Mouse (Mus musculus) embryonic facial prominence, embryonic 14.5 days (tissue): ENCODE data around the gene Olfr1283. TPM values are rescaled to one million over a fixed set of nuclear protein-coding genes. Genes with fewer than 3 reads are reported as not detected.
"Not testable (repeated sequence)": the region's sequence is repeated elsewhere in the genome, so short reads cannot be mapped to it uniquely, and the experiment has no call there.

Experiments used
- ATAC-seq: fragments of 200-750 bp; cut with Nextera tagmentation; 2 replicates; pipeline ENCODE4 v1.8.0; 2017; ENCODE audit warnings: low read depth, moderate number of reproducible peaks, moderate TSS enrichment
- DNase-seq: peaks from one replicate; pipeline ENCODE4 v3.0.0-alpha.2; 2015; ENCODE audit warnings: low spot score
- H3K27ac ChIP-seq: fragments of 300-500 bp; sonication (generic); replicated peaks from 2 replicates; pipeline ENCODE4 v1.5.1; 2014; ENCODE audit warnings: low read depth, mild to moderate bottlenecking, low read length, moderate library complexity
- H3K27me3 ChIP-seq: fragments of 300-500 bp; sonication (generic); replicated peaks from 2 replicates; pipeline ENCODE4 v1.6.1; 2014; ENCODE audit warnings: low read length; ENCODE audit not compliant: control insufficient read depth, insufficient read depth
- H3K36me3 ChIP-seq: fragments of 300-500 bp; sonication (generic); 2 replicates; pipeline ENCODE4 v1.6.1; 2014; ENCODE audit warnings: low read length, mixed read lengths; ENCODE audit not compliant: control insufficient read depth, insufficient read depth
- H3K4me1 ChIP-seq: fragments of 300-500 bp; sonication (generic); 2 replicates; pipeline ENCODE4 v1.6.1; 2014; ENCODE audit warnings: antibody characterized with exemption, low read length; ENCODE audit not compliant: control insufficient read depth, insufficient read depth
- H3K4me2 ChIP-seq: fragments of 300-500 bp; sonication (generic); 2 replicates; pipeline ENCODE4 v1.6.1; 2014; ENCODE audit warnings: low read depth, mild to moderate bottlenecking, low read length, moderate library complexity, mixed read lengths
- H3K4me3 ChIP-seq: fragments of 300-500 bp; sonication (generic); 2 replicates; pipeline ENCODE4 v1.5.1; 2014; ENCODE audit warnings: low read depth, mild to moderate bottlenecking, low read length
- H3K9ac ChIP-seq: fragments of 300-500 bp; sonication (generic); 2 replicates; pipeline ENCODE4 v1.6.1; 2014; ENCODE audit warnings: low read depth, mild to moderate bottlenecking, low read length, moderate library complexity, mixed read lengths
- H3K9me3 ChIP-seq: fragments of 300-500 bp; sonication (generic); 2 replicates; pipeline ENCODE4 v1.6.1; 2016; ENCODE audit warnings: low read length; ENCODE audit not compliant: control insufficient read depth
- WGBS: fragments of 180-500 bp; shearing (Covaris S2); extraction: QIAGEN DNeasy Blood & Tissue Kit; methylation state at CpG from one replicate; pipeline ENCODE4 v1.1.7; 2014; 5-methylcytosine and 5-hydroxymethylcytosine counted together
- polyA plus RNA-seq: library from polyadenylated mRNA; unstranded; fragments of >200 nt; fragmentation: Nextera tagmentation; extraction: Ambion mirVana; gene quantifications from 2 replicates; pipeline ENCODE4 v1.2.1, GENCODE M21; 2014

Gene Olfr1283
- not detected in 2 replicates for polyA plus RNA-seq

DNA sequence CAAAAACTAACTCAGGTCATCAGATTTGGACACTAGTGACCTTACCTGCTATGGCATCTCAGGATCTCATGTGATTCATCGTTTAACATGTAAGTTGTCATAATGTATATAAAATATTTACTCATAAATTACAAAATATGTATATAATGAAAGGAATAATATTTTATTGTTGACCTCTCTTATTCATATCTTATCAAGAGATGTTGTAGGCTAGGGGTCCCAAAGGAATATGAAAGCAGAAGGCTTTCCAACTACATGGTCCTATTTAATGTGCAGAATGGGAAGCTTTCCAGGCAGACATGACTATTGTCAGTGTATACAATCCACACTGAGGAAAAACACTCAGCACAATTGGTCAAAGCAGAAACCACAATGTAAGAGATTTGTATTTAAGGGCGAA is at the start of gene Olfr1283:
TSS of gene Olfr1283 (plus strand) at position 301 of the 400 bp plus-strand sequence.
- Histone ChIP-seq H3K4me2 (no peak within 1 kb of the TSS), H3K4me3 (no peak within 1 kb of the TSS), H3K27me3 (no peaks in the 10 kb centered on the region), H3K4me1 (no peaks in the 10 kb centered on the region), H3K9me3 (no peaks in the 10 kb centered on the region), H3K27ac (no peak within 1 kb of the TSS), H3K9ac (no peak within 1 kb of the TSS), H3K36me3 (no peaks in the 10 kb centered on the region)
- WGBS: 74% methylated on average over 2 of the region's 2 CpGs
- DNase-seq: no peak
- ATAC-seq: no peak

DNA sequence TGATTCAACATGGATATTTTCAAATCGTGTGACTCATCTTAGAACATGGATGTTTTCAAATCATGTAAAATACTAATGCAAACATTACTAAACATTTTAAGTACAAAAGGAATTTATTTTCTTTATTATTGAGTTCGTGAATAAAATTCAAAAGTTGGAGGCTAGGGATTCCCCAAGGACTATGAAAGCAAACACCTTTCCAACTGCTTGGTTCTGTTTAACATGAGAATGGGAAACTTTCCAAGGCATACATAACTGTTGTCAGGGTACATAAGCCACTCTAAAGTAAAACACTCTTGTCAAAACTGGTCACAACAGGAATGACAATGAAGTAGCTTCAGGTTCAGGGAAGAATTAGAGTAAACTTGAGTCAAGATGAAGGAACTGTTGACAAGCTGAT is 40.4 kb upstream of the Olfr1283 start, which contains the start of gene Olfr1281:
TSS of gene Olfr1281 (plus strand) at position 301 of the 400 bp plus-strand sequence.
- Histone ChIP-seq H3K4me2 (no peak within 1 kb of the TSS), H3K27me3 (no peaks in the 10 kb centered on the region), H3K27ac (no peak within 1 kb of the TSS), H3K9me3 (no peaks in the 10 kb centered on the region), H3K36me3 (no peaks in the 10 kb centered on the region), H3K9ac (no peak within 1 kb of the TSS), H3K4me1 (no peaks in the 10 kb centered on the region), H3K4me3 (no peak within 1 kb of the TSS)
- DNase-seq: no peak
- WGBS: 69% methylated on average over 2 of the region's 2 CpGs
- no peak for ATAC-seq

DNA sequence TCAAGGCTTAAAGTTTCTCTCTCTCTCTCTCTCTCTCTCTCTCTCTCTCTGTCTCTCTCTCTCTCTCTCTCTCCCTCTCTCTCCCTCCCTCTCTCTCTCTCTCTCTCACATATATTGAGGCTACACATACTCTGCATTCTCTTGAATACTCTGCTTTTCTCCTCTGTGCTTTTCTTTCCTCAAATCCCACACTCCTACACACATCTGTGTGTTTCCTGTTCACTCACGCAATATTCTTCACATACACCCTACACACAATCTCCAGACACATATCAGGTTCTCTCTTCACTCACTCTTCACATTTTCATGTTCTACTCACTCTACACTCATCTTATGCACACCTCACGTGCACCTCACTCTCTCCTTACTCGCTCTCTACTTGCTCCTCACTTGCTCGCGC is 32.9 kb upstream of the Olfr1283 start:
- DNase-seq, H3K9me3 ChIP-seq, H3K36me3 ChIP-seq, H3K4me2 ChIP-seq, H3K9ac ChIP-seq, H3K27me3 ChIP-seq, H3K4me3 ChIP-seq, H3K4me1 ChIP-seq, H3K27ac ChIP-seq, ATAC-seq: not testable (repeated sequence)
- 88% methylated on average over 5 of the region's 5 CpGs for WGBS

DNA sequence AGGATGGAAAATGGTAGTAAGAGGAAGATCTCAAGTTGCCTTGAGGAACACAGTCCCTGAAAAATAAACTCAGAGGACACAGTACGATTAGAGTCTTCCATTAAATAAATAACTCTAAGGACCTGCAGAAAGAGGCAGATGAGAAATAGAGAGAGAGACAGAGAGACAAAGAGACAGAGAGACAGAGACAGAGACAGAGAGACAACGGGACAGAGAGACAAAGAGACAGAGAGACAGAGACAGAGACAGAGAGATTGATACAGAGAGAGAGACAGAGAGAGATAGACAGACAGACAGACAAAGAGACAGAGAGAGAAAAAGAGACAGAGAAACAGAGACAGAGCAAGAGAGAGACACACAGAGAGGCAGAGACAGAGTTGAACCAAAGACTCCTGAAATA is 30.6 kb upstream of the Olfr1283 start, which contains the start of gene Olfr1282:
TSS of gene Olfr1282 (minus strand) at position 101 of the 400 bp plus-strand sequence.
- no peaks in the 10 kb centered on the region for H3K4me1 ChIP-seq
- WGBS: 63% methylated on average over 2 of the region's 2 CpGs
- no peak within 1 kb of the TSS for H3K4me3 ChIP-seq
- no peak for DNase-seq
- H3K9me3 ChIP-seq: no peaks in the 10 kb centered on the region
- H3K27me3 ChIP-seq: no peaks in the 10 kb centered on the region
- H3K27ac ChIP-seq: no peak within 1 kb of the TSS
- no peak for ATAC-seq
- no peak within 1 kb of the TSS for H3K4me2 ChIP-seq
- no peaks in the 10 kb centered on the region for H3K36me3 ChIP-seq
- no peak within 1 kb of the TSS for H3K9ac ChIP-seq

DNA sequence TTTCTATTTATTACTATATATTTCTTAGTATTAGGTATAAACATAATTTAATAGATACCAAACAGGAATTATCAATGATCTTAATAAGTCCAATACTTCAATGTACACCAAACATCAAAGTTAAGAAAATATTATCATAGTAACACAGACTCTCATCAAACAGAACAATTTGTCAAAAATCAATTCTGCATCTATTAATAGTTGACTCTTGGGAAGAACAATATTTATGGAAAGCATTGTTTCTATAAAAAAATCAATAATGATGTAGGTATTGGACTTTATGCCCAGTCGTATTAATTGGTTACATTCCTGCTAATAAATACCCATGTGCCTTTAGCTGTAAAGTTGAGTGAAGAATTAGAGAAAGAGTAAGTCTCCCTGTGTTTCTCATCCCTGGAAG is 8.6 kb downstream of the Olfr1283 start, which contains the start of gene Olfr1284:
TSS of gene Olfr1284 (plus strand) at position 301 of the 400 bp plus-strand sequence.
- Histone ChIP-seq H3K36me3 (no peaks in the 10 kb centered on the region), H3K4me2 (no peak within 1 kb of the TSS), H3K27ac (no peak within 1 kb of the TSS), H3K9ac (no peak within 1 kb of the TSS), H3K4me1 (no peaks in the 10 kb centered on the region), H3K27me3 (no peaks in the 10 kb centered on the region), H3K4me3 (no peak within 1 kb of the TSS), H3K9me3 (no peaks in the 10 kb centered on the region)
- DNase-seq: no peak
- no peak for ATAC-seq
- WGBS: 71% methylated on average over 1 of the region's 1 CpGs

Other genes with a start within 250 kb of the Olfr1283 start
- not detected in 2 replicates for gene Gm15130, start 213.9 kb upstream of the Olfr1283 start, polyA plus RNA-seq
- gene 4930430A15Rik, start 137.2 kb upstream of the Olfr1283 start, polyA plus RNA-seq: not detected in 2 replicates
- gene Olfr1275, start 131.5 kb upstream of the Olfr1283 start, polyA plus RNA-seq: not detected in 2 replicates
- not detected in 2 replicates for gene Olfr1276, start 112.3 kb upstream of the Olfr1283 start, polyA plus RNA-seq
- not detected in 2 replicates for gene Olfr1277, start 92.7 kb upstream of the Olfr1283 start, polyA plus RNA-seq
- gene Olfr1278, start 76.7 kb upstream of the Olfr1283 start, polyA plus RNA-seq: not detected in 2 replicates
- not detected in 2 replicates for gene Olfr1279, start 66.2 kb upstream of the Olfr1283 start, polyA plus RNA-seq
- gene Olfr1280, start 52.8 kb upstream of the Olfr1283 start, polyA plus RNA-seq: not detected in 2 replicates
- not detected in 2 replicates for gene Olfr1281, start 40.3 kb upstream of the Olfr1283 start, polyA plus RNA-seq
- not detected in 2 replicates for gene Olfr1282, start 30.7 kb upstream of the Olfr1283 start, polyA plus RNA-seq
- gene Olfr1284, start 8.7 kb downstream of the Olfr1283 start, polyA plus RNA-seq: not detected in 2 replicates
- not detected in 2 replicates for gene Olfr1286, start 56.3 kb downstream of the Olfr1283 start, polyA plus RNA-seq
- not detected in 2 replicates for gene Olfr1287, start 82.4 kb downstream of the Olfr1283 start, polyA plus RNA-seq
- not detected in 2 replicates for gene Olfr1288, start 107.3 kb downstream of the Olfr1283 start, polyA plus RNA-seq
- gene Olfr1289, start 114.0 kb downstream of the Olfr1283 start, polyA plus RNA-seq: not detected in 2 replicates
- gene Olfr1290, start 127.0 kb downstream of the Olfr1283 start, polyA plus RNA-seq: not detected in 2 replicates
- gene Olfr1291-ps1, start 130.4 kb downstream of the Olfr1283 start, polyA plus RNA-seq: not detected in 2 replicates
- not detected in 2 replicates for gene Olfr1293-ps, start 158.4 kb downstream of the Olfr1283 start, polyA plus RNA-seq
- not detected in 2 replicates for gene Olfr1294, start 173.5 kb downstream of the Olfr1283 start, polyA plus RNA-seq
- 0.22 TPM in 1 of 2 replicates, not detected in the other for gene Olfr1295, start 202.9 kb downstream of the Olfr1283 start, polyA plus RNA-seq